Mouse (Mus musculus) heart, embryonic 14.5 days (tissue): Measurements from ENCODE around the gene Gtsf1. TPM values are rescaled to one million over a fixed set of nuclear protein-coding genes. Genes with fewer than 3 reads are reported as not detected.

Source experiments
- ATAC-seq: fragments of 200-750 bp; cut with Nextera tagmentation; 2 replicates; pipeline ENCODE4 v1.8.0; 2017; ENCODE audit warnings: low read depth, moderate TSS enrichment; ENCODE audit not compliant: insufficient number of reproducible peaks, insufficient read depth, low FRiP score
- H3K27ac ChIP-seq, 2 experiments: fragments of 200-500 bp in 1 of 2; fragments of 300-500 bp in 1 of 2; sonication (generic) in 1 of 2; replicated peaks in 1 of 2; 2 replicates each; pipeline ENCODE4 v1.5.1; 2012 to 2014; ENCODE audit warnings: low read depth in 2 of 2, low read length in 2 of 2, control low read depth in 1 of 2, mild to moderate bottlenecking in 1 of 2, mixed read lengths in 1 of 2; ENCODE audit not compliant: control insufficient read depth in 1 of 2, insufficient read depth in 1 of 2
- H3K27me3 ChIP-seq: fragments of 300-500 bp; sonication (generic); 2 replicates; pipeline ENCODE4 v1.6.1; 2014; ENCODE audit warnings: mild to moderate bottlenecking, low read length, control low read depth; ENCODE audit not compliant: control insufficient read depth, insufficient read depth
- H3K36me3 ChIP-seq: fragments of 300-500 bp; sonication (generic); 2 replicates; pipeline ENCODE4 v1.6.1; 2014; ENCODE audit warnings: mild to moderate bottlenecking, control low read depth, low read length, mixed read lengths; ENCODE audit not compliant: control insufficient read depth, insufficient read depth
- H3K4me1 ChIP-seq, 2 experiments: fragments of 200-500 bp in 1 of 2; fragments of 300-500 bp in 1 of 2; sonication (generic) in 1 of 2; 2 replicates each; pipeline ENCODE4 v1.6.1; 2012 to 2014; ENCODE audit warnings: low read length in 2 of 2, control low read depth in 1 of 2, mixed read lengths in 1 of 2; ENCODE audit not compliant: control insufficient read depth in 2 of 2, insufficient read depth in 2 of 2
- H3K4me2 ChIP-seq: fragments of 300-500 bp; sonication (generic); 2 replicates; pipeline ENCODE4 v1.6.1; 2014; ENCODE audit warnings: mild to moderate bottlenecking, low read length
- H3K4me3 ChIP-seq, 2 experiments: fragments of 200-500 bp in 1 of 2; fragments of 300-500 bp in 1 of 2; sonication (generic) in 1 of 2; 2 replicates each; pipeline ENCODE4 v1.5.1; 2012 to 2014; ENCODE audit warnings: low read length in 2 of 2, mild to moderate bottlenecking in 2 of 2, control low read depth in 1 of 2, low read depth in 1 of 2, moderate library complexity in 1 of 2; ENCODE audit not compliant: control insufficient read depth in 1 of 2, insufficient read depth in 1 of 2
- H3K9ac ChIP-seq: fragments of 300-500 bp; sonication (generic); 2 replicates; pipeline ENCODE4 v1.6.1; 2014; ENCODE audit warnings: mild to moderate bottlenecking, low read length
- H3K9me3 ChIP-seq: fragments of 300-500 bp; sonication (generic); 2 replicates; pipeline ENCODE4 v1.6.1; 2016; ENCODE audit warnings: low read length, control low read depth; ENCODE audit not compliant: control insufficient read depth
- WGBS: fragments of 180-500 bp; shearing (Covaris S2); extraction: QIAGEN DNeasy Blood & Tissue Kit; methylation state at CpG from one replicate; pipeline ENCODE4 v1.1.7; 2014; 5-methylcytosine and 5-hydroxymethylcytosine counted together
- polyA plus RNA-seq: library from polyadenylated mRNA; unstranded; fragments of >200 nt; fragmentation: Nextera tagmentation; extraction: Ambion mirVana; gene quantifications from 2 replicates; pipeline ENCODE4 v1.2.1, GENCODE M21; 2014

Gtsf1 gene
- 37.1 and 41.3 TPM in 2 replicates for polyA plus RNA-seq

DNA sequence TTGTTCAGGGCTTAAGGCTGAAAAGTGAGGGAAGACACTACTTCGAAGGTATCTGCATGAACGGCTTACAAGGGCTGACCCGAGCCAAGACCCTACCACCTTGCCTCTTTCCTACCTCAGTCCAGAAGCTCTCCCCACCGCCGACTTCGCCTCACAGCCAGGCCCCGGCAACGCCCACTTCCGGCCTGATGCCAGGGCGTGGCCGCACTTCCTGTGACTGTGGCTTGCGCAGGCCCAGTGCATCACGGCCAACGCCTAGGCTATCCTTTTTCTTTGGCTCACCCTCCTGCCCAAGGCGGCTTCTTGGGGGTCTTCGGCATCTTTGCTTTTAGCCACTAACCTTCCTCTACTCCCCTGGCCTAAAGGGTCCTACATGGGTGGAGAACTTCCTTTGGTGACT is at the start of gene Gtsf1:
TSS of gene Gtsf1 (minus strand) at position 230 of the 400 bp plus-strand sequence.
- H3K9me3 ChIP-seq, result no peaks in the 10 kb centered on the region
- no peaks in the 10 kb centered on the region for H3K27me3 ChIP-seq
- no peak within 1 kb of the TSS for H3K4me3 ChIP-seq
- H3K27ac ChIP-seq, result no peak within 1 kb of the TSS
- no peak within 1 kb of the TSS for H3K4me2 ChIP-seq
- no peak within 1 kb of the TSS for H3K9ac ChIP-seq
- ATAC-seq, result no peak
- no peaks in the 10 kb centered on the region; a peak in 1 of 4 replicates for H3K4me1 ChIP-seq
- WGBS, result 84% methylated on average over 16 of the region's 16 CpGs
- no peaks in the 10 kb centered on the region for H3K36me3 ChIP-seq

DNA sequence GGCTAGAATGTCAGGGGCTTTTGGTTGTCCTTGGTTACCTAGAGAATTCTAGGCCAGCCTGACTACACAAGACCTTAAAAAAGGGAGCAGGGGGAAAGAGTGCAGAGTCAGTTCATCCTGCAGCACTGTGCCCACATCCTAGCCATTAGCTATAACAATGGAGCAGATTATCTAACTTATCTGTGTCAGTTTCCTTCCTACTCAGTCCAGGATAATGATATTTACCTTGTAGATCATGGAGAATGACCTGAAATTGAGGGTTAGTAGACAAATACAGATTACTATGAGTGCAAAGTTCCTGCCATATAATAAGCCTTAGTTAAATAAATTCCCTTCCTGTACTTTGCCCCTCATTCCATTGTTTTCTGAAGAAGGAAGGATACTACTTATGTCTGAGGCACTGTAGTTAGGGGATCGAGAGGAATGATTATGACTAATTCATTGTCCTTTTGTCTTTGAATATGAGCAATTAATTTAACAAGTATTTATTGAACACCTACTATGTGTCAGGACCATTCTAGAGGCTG is 48.9 kb upstream of the Gtsf1 start:
- Histone ChIP-seq H3K36me3 (no peaks in the 10 kb centered on the region), H3K4me2 (no peak overlapping the region), H3K27ac (no peak overlapping the region), H3K4me3 (no peak overlapping the region), H3K4me1 (no peaks in the 10 kb centered on the region), H3K9me3 (no peaks in the 10 kb centered on the region), H3K9ac (no peak overlapping the region), H3K27me3 (no peaks in the 10 kb centered on the region; the same call in 1 of the 2 replicates)
- 47% methylated on average over 1 of the region's 1 CpGs for WGBS
- no peak for ATAC-seq

DNA sequence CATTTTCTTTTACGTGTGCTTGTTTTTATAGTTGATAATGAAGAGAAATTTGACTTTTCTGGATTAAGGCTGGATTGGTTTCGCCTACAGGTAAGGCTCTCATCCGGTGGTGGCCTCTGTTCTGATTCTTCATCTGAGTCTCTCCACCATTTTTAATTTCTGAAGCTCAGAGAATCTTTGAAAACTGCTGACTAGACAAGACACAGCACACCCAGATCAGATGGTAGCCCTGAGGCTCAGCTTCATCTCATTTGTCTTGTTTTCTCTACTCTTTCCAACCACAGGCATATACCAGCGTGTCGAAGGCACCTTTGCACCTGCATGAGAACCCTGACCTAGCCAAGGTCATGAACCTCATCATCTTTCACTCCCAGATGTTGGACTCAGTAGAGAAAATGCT is 43.5 kb upstream of the Gtsf1 start:
- Histone ChIP-seq H3K27me3 (no peaks in the 10 kb centered on the region), H3K4me3 (no peak overlapping the region), H3K4me2 (no peak overlapping the region), H3K36me3 (no peaks in the 10 kb centered on the region), H3K27ac (no peak overlapping the region), H3K4me1 (peaks cover 0 to 8% of the 10 kb centered on the region in 2 experiments; a peak in 2 of 4 replicates), H3K9me3 (no peaks in the 10 kb centered on the region), H3K9ac (no peak overlapping the region)
- no peak for ATAC-seq
- WGBS, result 87% methylated on average over 5 of the region's 5 CpGs

GRCm38 (mm10) chr15:103473182-103473581 is 42.9 kb upstream of the Gtsf1 start:
- WGBS, result 83% methylated on average over 7 of the region's 7 CpGs
- ATAC-seq, result no peak
- Histone ChIP-seq H3K27me3 (no peaks in the 10 kb centered on the region), H3K4me3 (no peak overlapping the region), H3K9ac (no peak overlapping the region), H3K9me3 (no peaks in the 10 kb centered on the region), H3K36me3 (no peaks in the 10 kb centered on the region), H3K4me2 (no peak overlapping the region), H3K4me1 (peaks cover 0 to 8% of the 10 kb centered on the region in 2 experiments; a peak in 2 of 4 replicates), H3K27ac (no peak overlapping the region)

DNA sequence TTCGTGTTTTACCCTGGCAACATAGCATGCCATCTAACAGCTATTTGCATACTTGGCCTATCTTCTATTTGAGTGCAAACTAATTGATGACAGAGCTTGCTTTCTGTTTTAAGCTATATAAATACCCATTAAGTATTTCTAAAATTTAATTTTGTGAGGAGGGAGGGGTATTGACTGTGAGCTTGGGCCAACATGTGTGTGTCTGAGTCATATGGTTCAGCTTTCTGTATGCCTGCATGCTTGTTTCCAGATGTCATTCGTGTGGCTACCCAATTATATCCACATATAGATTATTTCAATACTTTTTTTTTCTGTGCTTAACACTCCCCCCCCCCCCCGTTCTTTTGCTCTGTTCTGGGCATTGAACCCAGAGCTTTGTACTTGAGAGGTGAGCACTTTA is 42.0 kb upstream of the Gtsf1 start:
- no peak overlapping the region for H3K9ac ChIP-seq
- peaks cover 0 to 8% of the 10 kb centered on the region in 2 experiments; a peak in 2 of 4 replicates for H3K4me1 ChIP-seq
- H3K4me3 ChIP-seq, result no peak overlapping the region
- no peak for ATAC-seq
- no peak overlapping the region for H3K27ac ChIP-seq
- 78% methylated on average over 3 of the region's 3 CpGs for whole genome bisulfite sequencing
- H3K4me2 ChIP-seq, result no peak overlapping the region
- no peaks in the 10 kb centered on the region for H3K9me3 ChIP-seq
- H3K27me3 ChIP-seq, result no peaks in the 10 kb centered on the region
- H3K36me3 ChIP-seq, result no peaks in the 10 kb centered on the region

- no peak overlapping the region for H3K9ac ChIP-seq
- H3K9me3 ChIP-seq, result no peaks in the 10 kb centered on the region
- no peaks in the 10 kb centered on the region for H3K36me3 ChIP-seq
- peaks cover 0 to 8% of the 10 kb centered on the region in 2 experiments; a peak in 2 of 4 replicates for H3K4me1 ChIP-seq
- ATAC-seq, result no peak
- no peak overlapping the region for H3K4me2 ChIP-seq
- WGBS, result 75% methylated on average over 7 of the region's 7 CpGs
- H3K27ac ChIP-seq, result no peak overlapping the region
- H3K27me3 ChIP-seq, result no peaks in the 10 kb centered on the region
- H3K4me3 ChIP-seq, result no peak overlapping the region
These were observed 41.4 kb upstream of the Gtsf1 start for GRCm38 (mm10) chr15:103471488-103472194.

- H3K9me3 ChIP-seq, result no peaks in the 10 kb centered on the region
- no peak for ATAC-seq
- no peaks in the 10 kb centered on the region for H3K36me3 ChIP-seq
- no peaks in the 10 kb centered on the region for H3K27me3 ChIP-seq
- no peaks in the 10 kb centered on the region for H3K4me1 ChIP-seq
- H3K4me2 ChIP-seq, result no peak overlapping the region
- no peak overlapping the region for H3K27ac ChIP-seq
- H3K9ac ChIP-seq, result no peak overlapping the region
- no peak overlapping the region for H3K4me3 ChIP-seq
- WGBS, result 67% methylated on average over 7 of the region's 7 CpGs
These were observed 32.4 kb upstream of the Gtsf1 start for GRCm38 (mm10) chr15:103462539-103463261.
